Mouse (Mus musculus): ENCODE data around the gene Zfp827.

DNA sequence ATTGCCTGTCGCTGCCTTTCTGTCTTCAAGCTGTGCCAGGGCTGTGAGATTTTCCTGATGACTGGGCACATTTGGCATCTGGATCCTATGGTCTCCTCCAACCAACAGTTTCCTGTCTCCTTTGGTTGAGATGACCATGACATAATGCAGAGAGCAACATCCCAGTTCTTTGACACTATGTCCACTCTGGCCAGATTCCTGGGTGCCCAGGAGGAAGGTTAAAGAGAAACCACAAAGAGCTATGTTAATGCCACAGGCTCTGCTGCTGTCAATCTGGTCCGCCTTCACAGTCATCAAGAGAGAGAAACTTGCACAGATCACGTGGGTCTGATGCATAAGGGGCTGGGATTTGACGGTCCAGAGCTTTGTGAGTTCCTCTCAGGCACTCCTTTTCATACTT, 18.4 kb downstream of the Zfp827 start:
- no peak for TF ChIP-seq CTCF (IDR thresholded peaks at IDR 0.05; ENCODE audit: low read depth, low read length)
- no peak for TF ChIP-seq POLR2A (IDR thresholded peaks at IDR 0.05; ENCODE audit: insufficient read depth, low read length)
- TF ChIP-seq EP300 (IDR thresholded peaks at IDR 0.05; ENCODE audit: insufficient read depth, low read depth, low read length): no peak
